In the genomic region with DNA sequence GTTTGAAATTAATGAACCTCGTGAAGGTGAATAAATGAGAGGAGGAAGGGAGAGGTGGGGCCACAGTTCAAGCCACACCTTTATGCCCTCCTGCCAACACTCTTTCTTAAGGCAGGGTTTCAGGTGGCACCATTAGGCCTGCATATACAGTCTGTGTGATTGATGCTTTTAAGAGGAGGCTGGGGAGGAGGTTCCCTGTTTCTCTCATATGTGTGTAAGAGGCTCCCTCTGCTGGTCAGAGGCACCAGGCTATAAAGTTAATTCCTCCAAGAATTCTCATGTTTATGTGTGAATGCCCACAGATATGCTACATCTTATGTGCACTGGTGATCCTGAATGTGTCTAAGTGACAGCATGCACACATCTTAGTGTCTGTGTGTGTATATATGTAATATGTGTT, we compare ENCODE assay signal across 9 mouse cellular contexts. TPM values are rescaled to one million over a fixed set of nuclear protein-coding genes. Genes with fewer than 3 reads are reported as not detected.
DNase-seq lines count a peak whose midpoint lies in the region; ATAC-seq and TF ChIP-seq lines count a peak whose summit lies in the region.
"Had no signal": no experiment of that assay in that cellular context is flagged by ENCODE, and none has a peak within 500 bp of the region (broad histone marks: within the 10 kb centered on the region; RNA-seq: fewer than 3 reads in every experiment).

No protein-coding gene starts in this region.

- no peak overlapping the region for H3K4me3 ChIP-seq in heart, embryonic 12.5 days
- no peak overlapping the region for H3K4me3 ChIP-seq in intestine, postnatal 0 days (ENCODE audit: low read depth, low read length)
- H3K4me3 ChIP-seq in midbrain, embryonic 13.5 days (replicated peaks): no peak overlapping the region
- H3K4me3 ChIP-seq in small intestine, adult 2 months (ENCODE audit: low read depth, low read length): no peak overlapping the region
- H3K4me3 ChIP-seq: lung, embryonic 15.5 days had no signal

- peak; percentile 66 to 85 for DNase-seq in heart, adult 18-20 months
- peak; percentile 81 for DNase-seq in cerebellum, adult 9-10 months
- DNase-seq in frontal cortex, adult 2 months (ENCODE audit: extremely low spot score in 1 of 2, low spot score in 1 of 2): peak; percentile 31 to 87
- DNase-seq in left cerebral cortex, postnatal 10 days (ENCODE audit: extremely low spot score in 1 of 2, low spot score in 2 of 2): peak; percentile 65 to 69

- 0 out of 2 replicates have a peak, but pooled peaks cover 4% of the 10 kb centered on the region for H3K9me3 ChIP-seq in heart, embryonic 12.5 days (replicated peaks)
- H3K9me3 ChIP-seq in intestine, postnatal 0 days (ENCODE audit: control insufficient read depth): no peaks in the 10 kb centered on the region
- H3K9me3 ChIP-seq in midbrain, embryonic 13.5 days: no peaks in the 10 kb centered on the region
- H3K9me3 ChIP-seq: lung, embryonic 15.5 days had no signal

- TF ChIP-seq CTCF in intestine, postnatal 0 days (IDR thresholded peaks at IDR 0.05; ENCODE audit: low read depth): peak; percentile 84
- TF ChIP-seq CTCF in small intestine, adult 2 months (IDR thresholded peaks at IDR 0.05; ENCODE audit: extremely low read depth, insufficient read length, insufficient replicate concordance, low read depth, low read length): peak; percentile 45; the same call in 1 of the 2 replicates

- peaks cover 15% of the 10 kb centered on the region for H3K27me3 ChIP-seq in heart, embryonic 12.5 days (replicated peaks)
- no peaks in the 10 kb centered on the region for H3K27me3 ChIP-seq in intestine, postnatal 0 days (replicated peaks; ENCODE audit: control insufficient read depth, insufficient read depth, low read length)
- H3K27me3 ChIP-seq in midbrain, embryonic 13.5 days: peaks cover 19% of the 10 kb centered on the region
- no peaks in the 10 kb centered on the region for H3K27me3 ChIP-seq in small intestine, adult 2 months (ENCODE audit: control insufficient read depth, insufficient read depth, low read length)
- H3K27me3 ChIP-seq: lung, embryonic 15.5 days had no signal

- H3K27ac ChIP-seq in heart, embryonic 12.5 days (ENCODE audit: poor library complexity, severe bottlenecking): no peak overlapping the region
- H3K27ac ChIP-seq in intestine, postnatal 0 days (ENCODE audit: low read depth, low read length): no peak overlapping the region
- no peak overlapping the region for H3K27ac ChIP-seq in midbrain, embryonic 13.5 days
- no peak overlapping the region for H3K27ac ChIP-seq in small intestine, adult 2 months (ENCODE audit: insufficient read depth, low read depth, low read length)
- H3K27ac ChIP-seq: lung, embryonic 15.5 days had no signal

- 61% methylated on average over 1 of the region's 1 CpGs for WGBS in heart, embryonic 12.5 days
- 22% methylated on average over 1 of the region's 1 CpGs for WGBS in intestine, postnatal 0 days
- 75% methylated on average over 1 of the region's 1 CpGs for WGBS in midbrain, embryonic 13.5 days
- WGBS in small intestine, adult 2 months: 19% methylated on average over 1 of the region's 1 CpGs

- no peak for ATAC-seq in heart, embryonic 12.5 days (ENCODE audit: insufficient number of reproducible peaks, low FRiP score)
- ATAC-seq in intestine, postnatal 0 days: peak; percentile 36; the same call in 1 of the 2 replicates
- ATAC-seq in midbrain, embryonic 13.5 days: peak; percentile 78

- H3K4me1 ChIP-seq in heart, embryonic 12.5 days (replicated peaks): peaks cover 5% of the 10 kb centered on the region; the same call in 1 of the 2 replicates
- no peaks in the 10 kb centered on the region for H3K4me1 ChIP-seq in intestine, postnatal 0 days (replicated peaks; ENCODE audit: control insufficient read depth, insufficient read depth, low read length)
- H3K4me1 ChIP-seq in midbrain, embryonic 13.5 days (replicated peaks): peaks cover 7% of the 10 kb centered on the region
- peaks cover 4% of the 10 kb centered on the region; the same call in 1 of the 2 replicates for H3K4me1 ChIP-seq in small intestine, adult 2 months (ENCODE audit: control insufficient read depth, insufficient read depth, insufficient read length, low read length)
- H3K4me1 ChIP-seq: lung, embryonic 15.5 days had no signal

- no peaks in the 10 kb centered on the region for H3K36me3 ChIP-seq in heart, embryonic 12.5 days
- no peaks in the 10 kb centered on the region for H3K36me3 ChIP-seq in intestine, postnatal 0 days (ENCODE audit: control insufficient read depth, insufficient read depth)
- H3K36me3 ChIP-seq in midbrain, embryonic 13.5 days: no peaks in the 10 kb centered on the region
- H3K36me3 ChIP-seq in small intestine, adult 2 months (ENCODE audit: control insufficient read depth, insufficient read depth, low read length): no peaks in the 10 kb centered on the region
- H3K36me3 ChIP-seq: lung, embryonic 15.5 days had no signal

- no peak overlapping the region for H3K9ac ChIP-seq in heart, embryonic 12.5 days
- no peak overlapping the region for H3K9ac ChIP-seq in intestine, postnatal 0 days (ENCODE audit: low read depth, low read length)
- H3K9ac ChIP-seq in midbrain, embryonic 13.5 days (replicated peaks): no peak overlapping the region
- H3K9ac ChIP-seq: lung, embryonic 15.5 days had no signal

- TF ChIP-seq POLR2A in small intestine, adult 2 months (IDR thresholded peaks at IDR 0.05; ENCODE audit: low read depth, low read length): no peak

- no peak overlapping the region for H3K4me2 ChIP-seq in heart, embryonic 12.5 days
- H3K4me2 ChIP-seq in intestine, postnatal 0 days (replicated peaks; ENCODE audit: low read depth): no peak overlapping the region
- no peak overlapping the region for H3K4me2 ChIP-seq in midbrain, embryonic 13.5 days (replicated peaks)
- H3K4me2 ChIP-seq: lung, embryonic 15.5 days had no signal

- intact Hi-C loops in left cerebral cortex, postnatal 10 days (cut with DNase I): loop anchor here (2.0 to 10.0 kb wide), 2 partner anchors 146 to 350 kb away; no protein-coding TSS in a partner anchor

RNA-seq across cellular contexts. Expression of a gene that starts 11.2 kb away (rescaled TPM):
- total RNA-seq in heart, adult 18-20 months (2021): 1 to 10 TPM; 4.7 to 5.8 TPM
- 6.1 and 7.1 TPM in 2 replicates for polyA plus RNA-seq in heart, embryonic 12.5 days (2016; fragmentation: Nextera tagmentation; extraction: Ambion mirVana)
- 6.4 and 6.6 TPM in 2 replicates for polyA plus RNA-seq in frontal cortex, adult 2 months (2012; rRNA removed)
- 1.9 and 2.7 TPM in 2 replicates for polyA plus RNA-seq in intestine, postnatal 0 days (2015; fragmentation: Nextera tagmentation; extraction: Ambion mirVana)
- 1 to 10 TPM; 3.2 to 3.8 TPM for total RNA-seq in left cerebral cortex, postnatal 10 days (2021)
- polyA plus RNA-seq in midbrain, embryonic 13.5 days (2015; fragmentation: Nextera tagmentation; extraction: Ambion mirVana): 13.0 and 13.8 TPM in 2 replicates
- 2.3 and 2.5 TPM in 2 replicates for polyA plus RNA-seq in small intestine, adult 2 months (2012; rRNA removed)

RNA-seq across cellular contexts. Expression of a gene that starts 41.8 kb away (rescaled TPM):
- total RNA-seq in heart, adult 18-20 months (2021): 1 to 10 TPM; 4.4 to 4.8 TPM
- 18.3 and 19.2 TPM in 2 replicates for polyA plus RNA-seq in heart, embryonic 12.5 days (2016; fragmentation: Nextera tagmentation; extraction: Ambion mirVana)
- polyA plus RNA-seq in frontal cortex, adult 2 months (2012; rRNA removed): 13.0 and 13.4 TPM in 2 replicates
- polyA plus RNA-seq in intestine, postnatal 0 days (2015; fragmentation: Nextera tagmentation; extraction: Ambion mirVana): 95.4 and 102 TPM in 2 replicates
- 1 to 10 TPM; 4.9 to 6.0 TPM for total RNA-seq in left cerebral cortex, postnatal 10 days (2021)
- 19.2 and 20.4 TPM in 2 replicates for polyA plus RNA-seq in midbrain, embryonic 13.5 days (2015; fragmentation: Nextera tagmentation; extraction: Ambion mirVana)
- 69.4 and 140 TPM in 2 replicates for polyA plus RNA-seq in small intestine, adult 2 months (2012; rRNA removed)

RNA-seq across cellular contexts. Expression of a gene that starts 42.1 kb away (rescaled TPM):
- total RNA-seq in heart, adult 18-20 months (2021): not detected
- polyA plus RNA-seq in heart, embryonic 12.5 days (2016; fragmentation: Nextera tagmentation; extraction: Ambion mirVana): 0.26 and 0.42 TPM in 2 replicates
- not detected in 2 replicates for polyA plus RNA-seq in frontal cortex, adult 2 months (2012; rRNA removed)
- 0.46 and 0.59 TPM in 2 replicates for polyA plus RNA-seq in intestine, postnatal 0 days (2015; fragmentation: Nextera tagmentation; extraction: Ambion mirVana)
- total RNA-seq in left cerebral cortex, postnatal 10 days (2021): under 1 TPM; 0.36 to 0.41 TPM
- polyA plus RNA-seq in midbrain, embryonic 13.5 days (2015; fragmentation: Nextera tagmentation; extraction: Ambion mirVana): 1.2 TPM in 2 replicates
- polyA plus RNA-seq in small intestine, adult 2 months (2012; rRNA removed): 0.65 and 1.0 TPM in 2 replicates
